Mouse (Mus musculus) E14TG2a.4 (cell line): ENCODE results near the gene Vamp3.

Experiments
- H3K27me3 ChIP-seq: 2 replicates; pipeline ENCODE4 v1.6.1; 2014; ENCODE audit warnings: low read length, control low read depth; ENCODE audit not compliant: insufficient read depth
- H3K36me3 ChIP-seq: 2 replicates; pipeline ENCODE4 v1.6.1; 2014; ENCODE audit warnings: low read length, control low read depth; ENCODE audit not compliant: insufficient read depth
- H3K4me1 ChIP-seq: replicated peaks from 2 replicates; pipeline ENCODE4 v1.6.1; 2014; ENCODE audit warnings: low read depth, low read length, control low read depth
- H3K4me3 ChIP-seq: replicated peaks from 2 replicates; pipeline ENCODE4 v1.5.1; 2014; ENCODE audit warnings: mild to moderate bottlenecking, low read length
- H3K9me3 ChIP-seq: 2 replicates; pipeline ENCODE4 v1.6.1; 2014; ENCODE audit warnings: low read length, control low read depth
- CTCF ChIP-seq: conservative IDR thresholded peaks from 2 replicates; pipeline ENCODE4 v1.5.1; 2014; ENCODE audit warnings: low read length
- NANOG ChIP-seq: IDR thresholded peaks from 2 replicates; pipeline ENCODE4 v1.6.1; 2014; ENCODE audit warnings: borderline replicate concordance, low read length, mixed read lengths
- POU5F1 ChIP-seq: IDR thresholded peaks from 2 replicates; pipeline ENCODE4 v1.6.1; 2014; ENCODE audit warnings: low read length, borderline replicate concordance

Vamp3 gene

GRCm38 (mm10) chr4:151089270-151089669 is 31.5 kb upstream of the Vamp3 start, which contains the start of gene Gm13090:
TSS of gene Gm13090 (plus strand) at chr4:151089570.
- H3K4me3 ChIP-seq = peak within 1 kb of the TSS; percentile 55
- peaks cover 42% of the 10 kb centered on the region for H3K4me1 ChIP-seq
- peaks cover 21% of the 10 kb centered on the region for H3K36me3 ChIP-seq
- TF ChIP-seq POU5F1 (no peak), NANOG (no peak), CTCF (no peak)
- no peaks in the 10 kb centered on the region for H3K27me3 ChIP-seq
- H3K9me3 ChIP-seq = no peaks in the 10 kb centered on the region

- Histone ChIP-seq H3K9me3 (no peaks in the 10 kb centered on the region), H3K4me3 (peak overlapping the region; percentile 55), H3K36me3 (peaks cover 26% of the 10 kb centered on the region), H3K27me3 (no peaks in the 10 kb centered on the region), H3K4me1 (peaks cover 47% of the 10 kb centered on the region)
- TF ChIP-seq CTCF (no peak), POU5F1 (no peak), NANOG (no peak)
Measured at GRCm38 (mm10) chr4:151088819-151089218, 31.1 kb upstream of the Vamp3 start.

DNA sequence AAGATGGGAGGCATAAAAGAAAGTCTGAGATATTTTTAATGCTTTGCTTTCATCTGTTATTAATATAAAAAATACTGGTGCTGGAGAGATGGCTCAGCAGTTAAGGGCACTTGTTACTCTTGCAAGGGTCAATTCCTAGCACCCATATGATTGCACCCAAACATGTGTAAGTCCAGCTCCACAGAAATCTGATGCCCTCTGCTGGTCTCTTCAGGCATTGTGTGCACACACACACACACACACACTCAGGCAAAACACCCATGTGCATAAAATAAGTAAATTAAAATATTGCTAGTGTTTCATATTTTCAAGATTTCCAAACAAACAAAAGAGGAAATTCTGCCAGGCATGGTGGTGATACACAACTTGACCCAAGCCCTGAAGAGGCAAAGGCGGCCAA is 29.6 kb upstream of the Vamp3 start:
- TF ChIP-seq POU5F1 = no peak
- no peak for TF ChIP-seq NANOG
- TF ChIP-seq CTCF = peak; percentile 35
- no peaks in the 10 kb centered on the region for H3K9me3 ChIP-seq
- H3K36me3 ChIP-seq = peaks cover 35% of the 10 kb centered on the region
- H3K4me1 ChIP-seq = peaks cover 62% of the 10 kb centered on the region
- H3K4me3 ChIP-seq = no peak overlapping the region
- no peaks in the 10 kb centered on the region for H3K27me3 ChIP-seq

DNA sequence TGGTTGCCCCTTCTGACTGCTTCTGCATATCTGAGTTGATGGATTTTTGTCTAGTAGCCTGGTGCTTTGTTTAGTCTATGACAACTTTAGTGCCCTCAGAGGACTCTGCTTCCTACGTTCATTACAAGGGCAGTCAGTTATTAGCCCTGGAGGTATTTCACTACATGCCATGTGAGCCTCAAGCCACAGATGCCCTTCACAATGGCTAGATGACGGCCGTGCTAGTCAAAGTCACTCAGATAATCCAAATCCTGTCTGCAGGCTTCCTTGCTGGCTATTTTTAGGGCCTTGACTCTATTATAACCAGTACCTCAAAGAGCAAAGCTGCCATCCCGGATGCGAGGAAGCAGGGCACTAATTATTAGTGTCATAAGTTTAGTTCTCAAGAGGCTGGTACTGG is 25.3 kb upstream of the Vamp3 start:
- peaks cover 40% of the 10 kb centered on the region for H3K4me1 ChIP-seq
- TF ChIP-seq POU5F1 = no peak
- no peak for TF ChIP-seq NANOG
- no peak for TF ChIP-seq CTCF
- H3K4me3 ChIP-seq = no peak overlapping the region
- peaks cover 67% of the 10 kb centered on the region for H3K36me3 ChIP-seq
- no peaks in the 10 kb centered on the region for H3K9me3 ChIP-seq
- no peaks in the 10 kb centered on the region for H3K27me3 ChIP-seq

DNA sequence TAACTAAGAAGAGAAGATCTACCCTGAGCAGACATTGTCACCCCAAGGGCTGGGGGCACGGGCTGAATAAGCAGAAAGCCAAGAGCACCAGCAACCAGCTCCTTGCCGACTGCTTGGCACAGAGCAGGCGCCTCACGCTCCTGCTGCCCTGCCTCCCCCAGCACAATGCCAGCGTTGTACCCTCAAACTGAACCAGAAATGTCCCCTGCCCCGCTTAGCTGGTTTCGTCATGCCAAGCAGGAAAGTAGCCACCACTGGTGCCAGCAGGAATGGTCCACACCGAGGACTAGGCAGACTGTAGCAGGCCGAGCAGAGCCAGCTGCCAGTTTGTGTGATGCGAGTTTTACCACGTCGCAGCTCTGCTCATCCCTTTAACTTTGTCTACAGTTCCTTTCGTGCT is 24.2 kb upstream of the Vamp3 start:
- Histone ChIP-seq H3K4me1 (peaks cover 40% of the 10 kb centered on the region), H3K36me3 (peaks cover 75% of the 10 kb centered on the region), H3K9me3 (no peaks in the 10 kb centered on the region), H3K4me3 (0 out of 2 replicates have a peak overlapping the region, but pooled peaks have one; percentile 3), H3K27me3 (no peaks in the 10 kb centered on the region)
- TF ChIP-seq CTCF (no peak), POU5F1 (no peak), NANOG (no peak)

DNA sequence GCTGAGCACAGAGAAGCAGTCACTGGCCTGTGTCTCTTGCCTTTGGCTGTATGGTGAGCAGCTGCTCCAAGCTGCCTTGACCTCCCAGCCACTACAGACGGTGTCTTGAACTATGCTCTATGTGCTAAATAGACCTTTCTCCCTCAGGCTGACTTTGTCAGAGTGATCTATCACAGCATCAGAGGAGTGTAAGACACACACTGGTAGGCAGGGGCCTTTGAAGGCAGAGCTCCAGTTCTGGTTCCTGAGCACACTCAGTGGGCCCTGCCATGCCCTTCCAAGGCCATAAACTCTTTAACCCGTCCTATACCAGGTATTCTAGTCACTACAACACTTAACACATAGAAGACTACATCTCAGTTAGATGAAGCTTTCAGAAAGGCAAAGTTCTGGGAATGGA is 23.6 kb upstream of the Vamp3 start:
- H3K4me1 ChIP-seq = peaks cover 40% of the 10 kb centered on the region
- no peaks in the 10 kb centered on the region for H3K27me3 ChIP-seq
- no peaks in the 10 kb centered on the region for H3K9me3 ChIP-seq
- no peak for TF ChIP-seq POU5F1
- TF ChIP-seq NANOG = no peak
- no peak for TF ChIP-seq CTCF
- H3K4me3 ChIP-seq = no peak overlapping the region
- peaks cover 81% of the 10 kb centered on the region for H3K36me3 ChIP-seq

GRCm38 (mm10) chr4:151074817-151075216 is 17.1 kb upstream of the Vamp3 start:
- peaks cover 95% of the 10 kb centered on the region for H3K36me3 ChIP-seq
- no peaks in the 10 kb centered on the region for H3K9me3 ChIP-seq
- H3K4me3 ChIP-seq = no peak overlapping the region
- TF ChIP-seq CTCF (no peak), POU5F1 (no peak), NANOG (no peak)
- peaks cover 2% of the 10 kb centered on the region; the same call in 1 of the 2 replicates for H3K4me1 ChIP-seq
- no peaks in the 10 kb centered on the region for H3K27me3 ChIP-seq

DNA sequence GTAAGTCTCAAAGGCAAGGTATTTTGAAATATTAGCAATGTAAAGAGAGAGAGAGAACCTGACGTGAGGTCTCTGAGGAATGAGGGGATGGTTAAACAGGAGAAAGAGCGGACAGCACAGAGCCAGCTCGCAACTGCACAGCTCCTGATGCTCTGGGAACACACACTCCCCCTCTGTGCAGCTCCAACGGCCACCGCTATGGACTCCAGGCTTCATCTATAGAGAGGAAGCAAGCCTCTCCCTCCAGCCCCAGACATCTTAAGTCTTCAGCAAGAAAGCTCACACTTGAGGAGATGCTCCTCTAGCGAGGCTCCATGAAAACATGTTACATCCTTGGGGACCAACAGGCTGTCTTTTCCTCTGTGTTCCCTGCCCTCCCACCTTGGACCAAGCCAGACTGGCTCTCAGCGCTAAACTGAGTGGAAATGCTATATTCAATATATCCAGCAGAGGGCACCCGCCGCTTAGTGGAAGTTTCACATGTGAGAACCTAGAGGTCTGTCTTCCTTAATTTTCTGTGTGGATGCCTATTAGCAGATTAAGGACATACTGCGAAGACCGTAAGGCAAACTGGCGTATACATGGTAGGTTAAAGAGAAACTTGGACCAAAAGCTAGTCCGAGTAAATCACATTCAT is 15.5 kb upstream of the Vamp3 start:
- H3K36me3 ChIP-seq = peaks cover 92% of the 10 kb centered on the region
- no peaks in the 10 kb centered on the region for H3K9me3 ChIP-seq
- H3K27me3 ChIP-seq = no peaks in the 10 kb centered on the region
- TF ChIP-seq POU5F1 = no peak
- TF ChIP-seq CTCF = peak; percentile 56
- H3K4me3 ChIP-seq = no peak overlapping the region
- peaks cover 2% of the 10 kb centered on the region; the same call in 1 of the 2 replicates for H3K4me1 ChIP-seq

GRCm38 (mm10) chr4:151070962-151071361 is 13.2 kb upstream of the Vamp3 start:
- Histone ChIP-seq H3K4me3 (no peak overlapping the region), H3K4me1 (peaks cover 2% of the 10 kb centered on the region; the same call in 1 of the 2 replicates), H3K36me3 (peaks cover 79% of the 10 kb centered on the region), H3K27me3 (no peaks in the 10 kb centered on the region), H3K9me3 (no peaks in the 10 kb centered on the region)
- TF ChIP-seq NANOG (no peak), CTCF (no peak), POU5F1 (no peak)
